Mouse (Mus musculus) liver, postnatal 0 days (tissue): ENCODE data around the gene Wscd2.

Experiments used
- CTCF ChIP-seq: sonication (generic); IDR thresholded peaks from 2 replicates; pipeline ENCODE4 v1.5.1; 2016; ENCODE audit warnings: antibody characterized with exemption, low read depth
- EP300 ChIP-seq: IDR thresholded peaks from 2 replicates; pipeline ENCODE4 v1.6.1; 2016; ENCODE audit warnings: antibody characterized with exemption, low read depth, mild to moderate bottlenecking

GRCm38 (mm10) chr5:113610490-113610889 lies 120.4 kb downstream of the Wscd2 start:
- TF ChIP-seq EP300 (no peak), CTCF (no peak)
